In the genomic region with DNA sequence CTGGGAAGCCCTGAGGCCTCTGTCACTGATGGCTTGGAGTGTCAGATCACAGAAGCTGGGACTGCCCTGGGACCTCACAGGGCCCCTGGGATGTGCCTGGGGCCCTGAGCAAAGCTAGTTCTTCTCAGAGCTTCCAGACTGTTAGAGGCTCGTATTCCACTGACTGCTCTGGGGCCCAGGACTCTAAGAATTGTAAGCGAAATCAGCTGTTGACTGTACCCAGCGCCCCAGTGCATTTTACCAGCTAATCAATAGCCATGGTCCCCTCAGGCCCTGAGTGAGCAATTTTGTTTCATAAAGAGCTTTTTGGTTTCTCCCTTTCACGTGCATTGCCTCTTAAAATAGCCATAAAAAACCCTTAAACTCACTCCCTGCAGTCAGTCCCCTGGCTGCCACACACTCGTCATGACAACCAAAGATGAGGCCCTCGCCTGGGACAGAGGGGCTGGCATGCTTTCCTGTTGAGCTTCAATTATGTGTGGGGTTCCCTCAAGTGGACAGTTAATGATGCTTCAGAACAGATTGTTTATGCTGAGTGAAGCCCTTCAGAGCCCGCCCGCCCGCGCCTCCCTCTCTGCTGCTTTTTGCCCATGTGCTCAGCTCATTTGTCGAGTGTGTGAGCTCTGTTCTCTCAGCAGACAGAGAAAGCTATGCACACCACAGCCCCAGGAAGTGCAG, we compare ENCODE assay signal across 10 mouse cellular contexts. TPM values are rescaled to one million over a fixed set of nuclear protein-coding genes. Genes with fewer than 3 reads are reported as not detected.
DNase-seq lines count a peak whose midpoint lies in the region; ATAC-seq and TF ChIP-seq lines count a peak whose summit lies in the region.
"Had no signal": no experiment of that assay in that cellular context is flagged by ENCODE, and none has a peak within 500 bp of the region (broad histone marks: within the 10 kb centered on the region; RNA-seq: fewer than 3 reads in every experiment).

No protein-coding gene starts in this region.

- DNase-seq in lung, embryonic 14.5 days: peak; percentile 81
- no peak for DNase-seq in lung, postnatal 25 days (ENCODE audit: low spot score)
- peak; percentile 16 for DNase-seq in retina, postnatal 7 days (ENCODE audit: low read depth, low spot score)
- DNase-seq in adrenal gland, postnatal 36 days: no peak
- no peak for DNase-seq in spleen, postnatal 4 days (ENCODE audit: low spot score in 2 of 2)
- DNase-seq: cerebellum, adult 9-10 months; liver had no signal

- 0 out of 2 replicates have a peak, but pooled peaks have one; percentile 11 for TF ChIP-seq CTCF in lung, embryonic 14.5 days (IDR thresholded peaks at IDR 0.05; ENCODE audit: low read depth)

- no peaks in the 10 kb centered on the region for H3K4me1 ChIP-seq in lung, embryonic 14.5 days (ENCODE audit: insufficient read depth)
- H3K4me1 ChIP-seq in forebrain, embryonic 13.5 days: peaks cover 30% of the 10 kb centered on the region
- peaks cover 12% of the 10 kb centered on the region for H3K4me1 ChIP-seq in limb, embryonic 12.5 days (replicated peaks)

- peak; percentile 82 for ATAC-seq in lung, embryonic 14.5 days (ENCODE audit: insufficient read depth)
- peak; percentile 80 for ATAC-seq in forebrain, embryonic 13.5 days
- no peak for ATAC-seq in limb, embryonic 12.5 days (ENCODE audit: insufficient number of reproducible peaks, insufficient read depth, low FRiP score, low TSS enrichment, low read depth)

- H3K4me3 ChIP-seq in lung, embryonic 14.5 days (ENCODE audit: low read depth, low read length): no peak overlapping the region
- no peak overlapping the region for H3K4me3 ChIP-seq in forebrain, embryonic 13.5 days
- H3K4me3 ChIP-seq in limb, embryonic 12.5 days (replicated peaks): no peak overlapping the region

- 39% methylated on average over 11 of the region's 11 CpGs for WGBS in lung, embryonic 14.5 days
- 15% methylated on average over 11 of the region's 11 CpGs for WGBS in forebrain, embryonic 13.5 days
- 48% methylated on average over 11 of the region's 11 CpGs for WGBS in limb, embryonic 12.5 days

- H3K4me2 ChIP-seq in lung, embryonic 14.5 days: no peak overlapping the region
- no peak overlapping the region for H3K4me2 ChIP-seq in forebrain, embryonic 13.5 days
- H3K4me2 ChIP-seq in limb, embryonic 12.5 days: no peak overlapping the region; the same call in 1 of the 2 replicates

- H3K27ac ChIP-seq in lung, embryonic 14.5 days (ENCODE audit: low read depth): peak overlapping the region; percentile 78
- peak overlapping the region; percentile 65 for H3K27ac ChIP-seq in forebrain, embryonic 13.5 days
- peak overlapping the region; percentile 70 for H3K27ac ChIP-seq in limb, embryonic 12.5 days

- H3K27me3 ChIP-seq in lung, embryonic 14.5 days (ENCODE audit: insufficient read depth, low read length): no peaks in the 10 kb centered on the region
- no peaks in the 10 kb centered on the region for H3K27me3 ChIP-seq in forebrain, embryonic 13.5 days
- H3K27me3 ChIP-seq in limb, embryonic 12.5 days: no peaks in the 10 kb centered on the region

- H3K9me3 ChIP-seq in lung, embryonic 14.5 days (ENCODE audit: low read depth, low read length): no peaks in the 10 kb centered on the region
- no peaks in the 10 kb centered on the region for H3K9me3 ChIP-seq in forebrain, embryonic 13.5 days (replicated peaks)
- no peaks in the 10 kb centered on the region for H3K9me3 ChIP-seq in limb, embryonic 12.5 days

- no peak overlapping the region for H3K9ac ChIP-seq in lung, embryonic 14.5 days
- peak overlapping the region; percentile 17; the same call in 1 of the 2 replicates for H3K9ac ChIP-seq in forebrain, embryonic 13.5 days
- no peak overlapping the region for H3K9ac ChIP-seq in limb, embryonic 12.5 days (replicated peaks)

- peaks cover 21% of the 10 kb centered on the region for H3K36me3 ChIP-seq in lung, embryonic 14.5 days (ENCODE audit: insufficient read depth)
- H3K36me3 ChIP-seq in forebrain, embryonic 13.5 days (ENCODE audit: poor library complexity, severe bottlenecking): peaks cover 13% of the 10 kb centered on the region
- H3K36me3 ChIP-seq in limb, embryonic 12.5 days: peaks cover 37% of the 10 kb centered on the region

RNA-seq across cellular contexts. Expression of a gene that starts 25.2 kb away (rescaled TPM):
- 68.8 and 72.1 TPM in 2 replicates for polyA plus RNA-seq in lung, embryonic 14.5 days (2014; fragmentation: Nextera tagmentation; extraction: Ambion mirVana)
- polyA plus RNA-seq in forebrain, embryonic 13.5 days (2015; fragmentation: Nextera tagmentation; extraction: Ambion mirVana): 104 and 108 TPM in 2 replicates
- polyA plus RNA-seq in limb, embryonic 12.5 days (2016; fragmentation: Nextera tagmentation; extraction: Ambion mirVana): 102 and 108 TPM in 2 replicates
- total RNA-seq in adrenal gland, postnatal 36 days (2021): 10 to 100 TPM; 39.1 to 53.3 TPM

RNA-seq across cellular contexts. Expression of a gene that starts 25.3 kb away (rescaled TPM):
- 3.0 and 3.4 TPM in 2 replicates for polyA plus RNA-seq in lung, embryonic 14.5 days (2014; fragmentation: Nextera tagmentation; extraction: Ambion mirVana)
- 3.7 and 4.0 TPM in 2 replicates for polyA plus RNA-seq in forebrain, embryonic 13.5 days (2015; fragmentation: Nextera tagmentation; extraction: Ambion mirVana)
- polyA plus RNA-seq in limb, embryonic 12.5 days (2016; fragmentation: Nextera tagmentation; extraction: Ambion mirVana): 3.2 and 3.7 TPM in 2 replicates
- total RNA-seq in adrenal gland, postnatal 36 days (2021): 1 to 10 TPM; 2.6 to 2.7 TPM

RNA-seq across cellular contexts. Expression of a gene that starts 37.2 kb away (rescaled TPM):
- 0.43 and 0.46 TPM in 2 replicates for polyA plus RNA-seq in lung, embryonic 14.5 days (2014; fragmentation: Nextera tagmentation; extraction: Ambion mirVana)
- polyA plus RNA-seq in forebrain, embryonic 13.5 days (2015; fragmentation: Nextera tagmentation; extraction: Ambion mirVana): 1.2 and 1.3 TPM in 2 replicates
- 1.8 and 2.4 TPM in 2 replicates for polyA plus RNA-seq in limb, embryonic 12.5 days (2016; fragmentation: Nextera tagmentation; extraction: Ambion mirVana)
- total RNA-seq in adrenal gland, postnatal 36 days (2021): not detected
- total RNA-seq: gastrocnemius, postnatal 4 days had no signal

RNA-seq across cellular contexts. Expression of a gene that starts 39.8 kb away (rescaled TPM):
- polyA plus RNA-seq in lung, embryonic 14.5 days (2014; fragmentation: Nextera tagmentation; extraction: Ambion mirVana): 17.4 TPM in 2 replicates
- polyA plus RNA-seq in forebrain, embryonic 13.5 days (2015; fragmentation: Nextera tagmentation; extraction: Ambion mirVana): 17.7 and 20.1 TPM in 2 replicates
- 16.3 and 22.5 TPM in 2 replicates for polyA plus RNA-seq in limb, embryonic 12.5 days (2016; fragmentation: Nextera tagmentation; extraction: Ambion mirVana)
- total RNA-seq in adrenal gland, postnatal 36 days (2021): 10 to 100 TPM; 24.6 to 28.3 TPM

RNA-seq across cellular contexts. Expression of a gene that starts 39.9 kb away (rescaled TPM):
- not detected in 2 replicates for polyA plus RNA-seq in lung, embryonic 14.5 days (2014; fragmentation: Nextera tagmentation; extraction: Ambion mirVana)
- not detected in 2 replicates for polyA plus RNA-seq in forebrain, embryonic 13.5 days (2015; fragmentation: Nextera tagmentation; extraction: Ambion mirVana)
- not detected in 2 replicates for polyA plus RNA-seq in limb, embryonic 12.5 days (2016; fragmentation: Nextera tagmentation; extraction: Ambion mirVana)
- not detected for total RNA-seq in adrenal gland, postnatal 36 days (2021)
- total RNA-seq: gastrocnemius, postnatal 4 days had no signal

Comparison
In these comparisons a context has a peak if more than half of its experiments do, and no peak if none do; other contexts are left out.
1. DNase-seq: peak in lung, embryonic 14.5 days (single experiment) and retina, postnatal 7 days (single experiment); none in lung, postnatal 25 days (single experiment), adrenal gland, postnatal 36 days (0 of 2) and spleen, postnatal 4 days (0 of 2).
2. Peak in every context shown above with its lines, with median percentiles within 50 percentile points of each other: H3K27ac ChIP-seq.